Mouse (Mus musculus): ENCODE measurements around the gene 2700097O09Rik. TPM values are rescaled to one million over a fixed set of nuclear protein-coding genes. Genes with fewer than 3 reads are reported as not detected.
"Not testable (repeated sequence)": the region's sequence is repeated elsewhere in the genome, so short reads cannot be mapped to it uniquely, and the experiment has no call there.

The 2700097O09Rik gene
- total RNA-seq, 2 experiments from 2014 or later, result 10.7 to 11.1 TPM

- no peak for DNase-seq (ENCODE audit: low spot score in 2 of 2)
These were observed 30.1 kb downstream of the 2700097O09Rik start for GRCm38 (mm10) chr12:55049731-55050353.

DNA sequence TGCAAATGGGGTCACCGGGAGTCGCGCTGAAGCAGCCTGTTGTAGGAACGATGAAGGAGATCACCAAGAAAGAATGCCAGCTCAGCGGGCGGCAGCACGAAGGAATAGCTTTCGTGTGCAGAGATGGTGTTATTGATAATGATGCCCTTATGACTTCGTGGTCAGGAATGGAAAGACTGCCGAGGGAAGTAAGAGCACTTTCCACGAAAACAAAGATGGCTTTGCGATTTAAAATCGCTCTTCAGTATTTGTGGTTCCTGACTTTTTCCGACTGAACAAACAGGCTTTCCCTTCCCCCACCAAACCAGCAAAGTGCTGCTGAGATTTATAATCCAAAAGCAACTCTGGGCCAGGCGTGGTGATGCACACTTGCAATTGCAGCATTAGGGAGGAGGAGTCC, 38.9 kb downstream of the 2700097O09Rik start:
- DNase-seq (ENCODE audit: low spot score in 2 of 2), result no peak

DNA sequence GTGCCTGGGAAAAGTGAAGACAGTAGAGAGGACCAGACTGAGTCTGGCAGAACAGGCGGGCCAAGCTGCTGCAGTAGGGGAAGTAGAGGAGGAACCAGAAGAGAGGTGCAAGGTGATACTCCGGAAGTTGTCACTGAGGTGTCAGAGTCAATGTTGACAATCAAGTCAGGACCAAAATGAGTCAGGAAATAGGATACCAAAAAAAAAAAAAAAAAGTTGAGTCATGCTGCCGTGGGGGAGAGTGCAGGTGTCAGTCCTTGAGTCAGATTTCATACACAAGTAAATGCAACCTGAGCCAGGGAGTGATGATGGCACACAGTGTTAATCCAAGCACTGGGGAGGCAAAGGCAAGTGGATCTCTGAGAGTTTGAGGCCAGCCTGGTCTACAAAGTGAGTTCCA, 52.8 kb downstream of the 2700097O09Rik start:
- no peak for DNase-seq (ENCODE audit: low spot score in 2 of 2)

- DNase-seq (ENCODE audit: low spot score in 2 of 2), result no peak
These were observed 56.6 kb downstream of the 2700097O09Rik start for GRCm38 (mm10) chr12:55023284-55023683.

- no peak for DNase-seq (ENCODE audit: low spot score in 2 of 2)
These were observed 60.5 kb downstream of the 2700097O09Rik start for GRCm38 (mm10) chr12:55019421-55019877.

GRCm38 (mm10) chr12:55017119-55017721, 62.7 kb downstream of the 2700097O09Rik start:
- DNase-seq (ENCODE audit: low spot score in 2 of 2), result no peak

- no peak for DNase-seq (ENCODE audit: low spot score in 2 of 2)
These were observed 63.4 kb downstream of the 2700097O09Rik start for GRCm38 (mm10) chr12:55016339-55017118.

DNA sequence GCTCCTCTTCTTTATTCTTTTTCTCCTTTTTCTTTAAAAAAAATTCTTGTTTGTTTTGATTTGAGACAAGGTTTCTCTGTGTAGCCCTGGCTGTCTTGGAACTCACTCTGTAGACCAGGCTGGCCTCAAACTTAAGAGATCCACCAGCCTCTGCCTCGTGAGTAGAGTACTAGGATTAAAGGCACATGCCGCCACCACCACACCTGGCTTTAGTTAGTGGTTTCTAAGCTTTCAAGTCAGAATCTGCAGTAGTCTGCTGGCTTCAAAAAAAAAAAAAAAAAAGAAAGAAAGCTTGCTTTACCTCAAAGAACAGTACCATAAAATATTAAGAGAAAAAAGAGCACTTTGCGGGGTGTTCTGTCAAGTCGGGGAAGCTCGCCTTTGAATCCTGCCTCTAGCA, 64.5 kb downstream of the 2700097O09Rik start:
- DNase-seq (ENCODE audit: low spot score in 2 of 2), result no peak

- DNase-seq (ENCODE audit: low spot score in 2 of 2), result no peak
These were observed 66.1 kb downstream of the 2700097O09Rik start, which contains the start of gene Baz1a for GRCm38 (mm10) chr12:55013626-55014398. TSS of gene Baz1a (minus strand) at chr12:55014348.

DNA sequence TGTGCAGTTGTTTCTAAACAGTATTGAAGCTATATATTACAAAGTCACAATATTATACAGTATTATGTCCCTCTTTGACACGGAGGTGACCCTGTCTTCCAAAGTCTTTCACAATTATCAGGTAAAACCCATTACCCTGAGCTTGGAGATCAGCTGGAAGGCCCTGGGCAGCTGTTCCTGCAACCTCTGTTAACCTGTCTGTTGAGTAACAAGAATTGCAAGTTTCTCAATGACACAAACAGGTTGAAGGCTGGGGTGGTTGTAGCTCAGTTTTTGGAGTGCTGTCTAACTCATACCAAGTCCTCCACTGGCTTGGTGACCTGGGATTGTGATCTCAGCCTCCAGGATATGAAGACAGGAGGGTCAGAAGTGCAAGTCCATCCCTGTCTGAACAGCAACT, 66.9 kb downstream of the 2700097O09Rik start:
- no peak for DNase-seq (ENCODE audit: low spot score in 2 of 2)

DNA sequence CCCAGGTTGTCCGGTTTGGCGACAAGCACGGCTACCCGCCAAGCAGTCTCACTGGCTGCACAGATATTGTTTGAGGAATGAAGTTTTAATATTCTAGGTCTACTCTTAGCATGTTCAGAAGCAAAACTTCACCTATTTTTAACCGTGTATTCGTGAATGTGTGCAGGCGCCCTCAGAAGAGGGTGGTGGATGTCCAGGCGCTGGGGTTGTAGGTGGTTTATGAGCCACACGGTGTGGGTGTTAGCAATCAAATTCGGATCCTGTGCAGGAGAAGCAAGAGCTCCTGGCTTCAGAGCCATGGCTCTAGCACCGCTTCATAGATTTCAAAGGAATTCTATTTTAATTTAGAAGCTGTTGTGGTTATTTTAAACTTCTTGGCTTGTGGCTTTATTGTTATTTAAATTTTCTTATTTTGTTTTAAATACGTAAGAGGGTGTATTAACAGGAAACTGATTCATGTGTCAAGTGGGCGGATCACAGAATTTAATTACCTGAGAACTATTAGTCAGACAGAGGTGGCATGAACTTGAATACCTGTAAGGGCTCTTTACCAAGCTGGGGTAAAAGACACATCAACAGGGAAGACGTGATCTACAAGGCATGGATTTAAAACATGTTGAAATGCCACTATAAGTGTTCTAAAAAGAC, 72.4 kb downstream of the 2700097O09Rik start:
- no peak for DNase-seq (ENCODE audit: low spot score in 2 of 2)

DNA sequence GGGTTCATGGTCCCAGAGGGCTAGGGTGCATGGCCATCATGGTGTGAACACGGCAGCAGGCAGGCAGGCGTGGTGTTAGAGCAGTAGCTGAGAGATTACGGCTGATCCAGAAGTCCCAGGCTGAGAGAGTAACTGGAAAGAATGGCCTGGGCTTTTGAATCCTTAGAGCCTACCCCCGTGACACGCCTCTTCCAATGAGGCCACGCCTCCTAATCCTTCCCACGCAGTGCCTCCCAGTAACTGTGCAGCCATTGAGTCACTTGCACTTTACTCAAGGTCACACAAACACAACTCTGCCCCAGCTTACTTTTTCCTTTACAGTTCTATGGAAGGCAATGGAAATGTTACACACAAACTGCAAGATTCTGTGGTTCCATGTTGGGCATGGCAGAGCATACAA, 73.8 kb downstream of the 2700097O09Rik start:
- no peak for DNase-seq (ENCODE audit: low spot score in 2 of 2)

DNA sequence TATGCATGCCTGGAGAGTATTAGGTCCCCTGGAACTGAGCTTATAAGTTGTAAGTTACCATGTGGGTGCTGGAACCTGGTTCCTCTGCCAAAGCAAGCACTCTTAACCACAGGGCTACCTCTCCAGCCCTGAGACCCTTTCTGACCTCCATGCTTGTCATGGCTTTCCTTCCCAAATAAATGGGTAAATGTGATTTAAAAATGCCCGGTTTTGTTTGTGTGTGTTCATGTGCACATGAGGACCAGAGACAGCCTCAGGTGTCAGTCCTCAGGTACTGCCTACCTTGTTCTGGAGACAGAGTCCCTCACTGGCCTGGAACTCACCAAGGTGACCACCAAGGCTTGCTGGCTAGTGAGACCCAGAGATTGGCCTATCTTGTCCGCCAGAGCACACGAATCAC, 75.5 kb downstream of the 2700097O09Rik start:
- DNase-seq (ENCODE audit: low spot score in 2 of 2), result no peak

- DNase-seq (ENCODE audit: low spot score in 2 of 2), result no peak
These were observed 76.1 kb downstream of the 2700097O09Rik start for GRCm38 (mm10) chr12:55003843-55004242.

- DNase-seq (ENCODE audit: low spot score in 2 of 2), result not testable (repeated sequence)
These were observed 77.4 kb downstream of the 2700097O09Rik start for GRCm38 (mm10) chr12:55002532-55002931.

GRCm38 (mm10) chr12:54999016-54999690, 80.8 kb downstream of the 2700097O09Rik start:
- peak in 1 of 2 experiments; percentile 35 for DNase-seq (ENCODE audit: low spot score in 2 of 2)

DNA sequence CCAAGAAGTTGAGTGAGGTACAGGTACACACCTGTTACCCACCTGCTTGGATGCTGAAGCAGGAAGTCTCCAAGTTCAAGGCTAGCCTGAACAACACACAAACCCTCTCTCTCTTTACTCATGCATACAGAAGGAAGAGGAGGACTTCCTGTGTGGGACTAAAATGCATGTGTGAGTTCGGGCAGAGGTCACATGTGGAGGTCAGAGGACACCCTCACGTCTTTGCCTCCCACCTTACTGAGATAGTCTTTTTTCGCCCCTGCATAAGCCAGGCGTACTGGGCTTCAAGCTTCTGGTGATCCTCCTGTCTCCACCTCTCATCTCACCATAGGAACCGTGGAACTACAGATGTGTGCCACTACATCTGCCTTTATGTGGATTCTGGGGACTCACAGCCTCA, 81.5 kb downstream of the 2700097O09Rik start:
- DNase-seq (ENCODE audit: low spot score in 2 of 2), result no peak

DNA sequence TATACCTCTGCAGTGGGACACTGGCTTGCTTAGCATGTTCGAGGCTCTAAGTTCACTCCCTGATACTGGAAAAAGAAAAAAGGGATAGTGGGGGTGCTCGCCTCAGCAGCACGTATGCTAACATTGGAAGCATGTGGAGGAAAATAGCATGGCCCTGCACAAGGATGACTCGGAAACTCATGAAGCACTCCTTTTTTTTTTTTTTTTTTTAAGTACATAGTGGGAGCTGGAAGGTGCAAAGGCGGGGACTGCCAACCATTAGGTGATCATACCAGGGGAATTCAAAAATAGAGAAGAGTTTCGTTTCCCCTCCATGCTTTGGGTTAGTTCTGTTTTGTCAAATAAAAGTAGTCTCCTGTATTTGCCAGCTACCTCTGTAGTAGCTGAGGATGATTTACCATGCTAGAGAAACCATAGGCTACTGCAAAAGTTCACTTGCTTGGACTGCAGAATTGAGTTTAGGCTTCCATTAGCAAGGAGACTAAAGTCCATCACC, 82.9 kb downstream of the 2700097O09Rik start:
- no peak for DNase-seq (ENCODE audit: low spot score in 2 of 2)

GRCm38 (mm10) chr12:54995965-54996364, 83.9 kb downstream of the 2700097O09Rik start:
- DNase-seq (ENCODE audit: low spot score in 2 of 2), result no peak
